Mouse (Mus musculus) neural tube, embryonic 11.5 days (tissue): ENCODE results near the gene Dnlz. TPM values are rescaled to one million over a fixed set of nuclear protein-coding genes. Genes with fewer than 3 reads are reported as not detected.

Experiments
- ATAC-seq: fragments of 200-750 bp; cut with Nextera tagmentation; 2 replicates; pipeline ENCODE4 v1.8.0; 2017; ENCODE audit warnings: moderate number of reproducible peaks, mild to moderate bottlenecking, moderate TSS enrichment, moderate library complexity; ENCODE audit not compliant: insufficient read depth, low FRiP score, low TSS enrichment
- DNase-seq: peaks from one replicate; pipeline ENCODE4 v3.0.0-alpha.2; 2015; ENCODE audit warnings: low spot score
- H3K27ac ChIP-seq: fragments of 300-500 bp; sonication (generic); 2 replicates; pipeline ENCODE4 v1.5.1; 2014; ENCODE audit warnings: low read depth, mild to moderate bottlenecking, low read length
- H3K27me3 ChIP-seq: fragments of 300-500 bp; sonication (generic); 2 replicates; pipeline ENCODE4 v1.6.1; 2014; ENCODE audit warnings: mild to moderate bottlenecking, low read length, mixed read lengths; ENCODE audit not compliant: control insufficient read depth, insufficient read depth
- H3K36me3 ChIP-seq: fragments of 300-500 bp; sonication (generic); 2 replicates; pipeline ENCODE4 v1.6.1; 2014; ENCODE audit warnings: mild to moderate bottlenecking, low read length, moderate library complexity, mixed read lengths; ENCODE audit not compliant: control insufficient read depth, insufficient read depth
- H3K4me1 ChIP-seq: fragments of 300-500 bp; sonication (generic); 2 replicates; pipeline ENCODE4 v1.6.1; 2014; ENCODE audit warnings: low read length, mixed read lengths; ENCODE audit not compliant: control insufficient read depth, insufficient read depth
- H3K4me2 ChIP-seq: fragments of 300-500 bp; sonication (generic); 2 replicates; pipeline ENCODE4 v1.6.1; 2014; ENCODE audit warnings: low read depth, mild to moderate bottlenecking, moderate library complexity
- H3K4me3 ChIP-seq: fragments of 300-500 bp; sonication (generic); 2 replicates; pipeline ENCODE4 v1.5.1; 2014; ENCODE audit warnings: low read depth, low read length
- H3K9ac ChIP-seq: fragments of 300-500 bp; sonication (generic); 2 replicates; pipeline ENCODE4 v1.6.1; 2014; ENCODE audit warnings: mild to moderate bottlenecking, low read length
- H3K9me3 ChIP-seq: fragments of 300-500 bp; sonication (generic); 2 replicates; pipeline ENCODE4 v1.6.1; 2016; ENCODE audit warnings: low read length; ENCODE audit not compliant: control insufficient read depth
- WGBS: fragments of 180-500 bp; shearing (Covaris S2); extraction: QIAGEN DNeasy Blood & Tissue Kit; methylation state at CpG from one replicate; pipeline ENCODE4 v1.1.7; 2014; 5-methylcytosine and 5-hydroxymethylcytosine counted together
- polyA plus RNA-seq: library from polyadenylated mRNA; unstranded; fragments of >200 nt; fragmentation: Nextera tagmentation; extraction: Ambion mirVana; gene quantifications from 2 replicates; pipeline ENCODE4 v1.2.1, GENCODE M21; 2014

Gene Dnlz
- polyA plus RNA-seq, 1 experiment from 2014 or later, result 35.6 TPM

DNA sequence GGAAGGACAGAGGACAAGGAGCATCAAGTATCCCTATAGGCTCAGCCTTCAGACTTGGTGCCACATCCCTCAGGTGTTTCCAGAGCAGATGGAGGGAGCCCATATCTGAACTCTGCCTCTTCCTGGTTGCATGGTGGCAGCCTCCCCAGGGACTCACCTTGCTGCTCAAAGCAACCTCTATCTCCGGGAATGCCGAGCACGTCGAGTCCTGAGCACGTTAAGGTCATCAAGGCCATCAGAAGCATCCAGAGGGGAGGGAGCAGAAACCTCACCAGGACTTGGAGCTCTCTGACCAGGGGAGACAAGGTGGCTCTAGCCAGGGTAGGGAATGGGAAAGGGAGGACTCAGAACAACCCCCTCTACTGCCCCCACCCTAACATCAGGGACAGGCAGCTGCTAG, 11.6 kb upstream of the Dnlz start:
- no peak overlapping the region for H3K4me3 ChIP-seq
- ATAC-seq, result no peak
- H3K9me3 ChIP-seq, result no peaks in the 10 kb centered on the region
- no peak overlapping the region for H3K4me2 ChIP-seq
- no peak for DNase-seq
- no peak overlapping the region for H3K9ac ChIP-seq
- H3K27me3 ChIP-seq, result no peaks in the 10 kb centered on the region
- peaks cover 17% of the 10 kb centered on the region for H3K36me3 ChIP-seq
- no peaks in the 10 kb centered on the region for H3K4me1 ChIP-seq
- WGBS, result 89% methylated on average over 5 of the region's 5 CpGs
- H3K27ac ChIP-seq, result no peak overlapping the region

DNA sequence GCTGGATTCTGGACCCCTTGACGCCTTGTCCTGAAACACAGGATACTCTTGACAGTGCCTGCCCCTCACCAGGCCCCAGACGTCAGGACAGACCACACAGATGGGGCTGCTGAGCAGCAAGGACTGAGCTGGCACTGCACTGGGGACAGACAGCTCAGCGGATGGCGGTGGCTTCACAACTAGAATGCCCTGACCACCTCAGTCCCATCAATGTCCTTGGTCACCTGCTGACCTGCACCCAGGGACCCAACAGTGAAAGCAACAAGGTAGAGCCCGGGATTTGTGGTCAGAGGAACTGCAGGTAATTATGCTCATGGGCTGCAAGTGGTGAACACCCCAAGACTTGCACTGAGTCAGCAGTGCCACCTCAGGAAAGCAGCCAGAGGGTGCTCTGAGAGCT, 11.1 kb upstream of the Dnlz start:
- no peak overlapping the region for H3K27ac ChIP-seq

GRCm38 (mm10) chr2:26360772-26361171, 8.9 kb upstream of the Dnlz start, which contains the start of gene Card9:
Card9 (minus strand) TSS chr2:26360918.
- DNase-seq, result no peak

More for the DNA sequence above, 11.1 kb upstream of the Dnlz start:
- Histone ChIP-seq H3K4me1 (no peaks in the 10 kb centered on the region), H3K4me2 (no peak overlapping the region), H3K9ac (no peak overlapping the region), H3K27me3 (no peaks in the 10 kb centered on the region), H3K36me3 (peaks cover 15% of the 10 kb centered on the region), H3K4me3 (no peak overlapping the region), H3K9me3 (no peaks in the 10 kb centered on the region)
- ATAC-seq (no peak), DNase-seq (no peak)
- 86% methylated on average over 5 of the region's 5 CpGs for WGBS

DNA sequence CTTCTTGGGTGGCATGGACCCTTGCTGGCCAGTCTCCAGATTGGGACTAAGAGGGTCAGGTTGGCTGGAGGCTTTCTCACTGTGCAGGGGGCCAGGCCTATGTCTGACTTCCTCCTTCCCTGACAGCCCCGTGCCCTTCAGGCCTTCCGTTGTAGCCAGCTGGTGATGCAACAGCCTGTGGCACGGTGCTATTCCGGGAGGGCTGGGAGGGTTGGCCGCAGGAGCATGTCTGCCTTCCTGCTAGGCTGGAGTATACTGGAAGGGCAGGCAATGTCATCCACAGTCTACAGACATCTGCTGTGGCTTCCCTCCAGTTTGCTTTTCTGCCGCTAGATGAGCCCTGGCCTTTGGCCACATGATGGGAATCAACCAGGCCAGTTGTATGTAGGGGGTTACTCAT, 8.1 kb upstream of the Dnlz start:
- DNase-seq, result no peak
- ATAC-seq, result no peak
- H3K4me2 ChIP-seq, result no peak overlapping the region
- peaks cover 2% of the 10 kb centered on the region; the same call in 1 of the 2 replicates for H3K36me3 ChIP-seq
- H3K4me1 ChIP-seq, result no peaks in the 10 kb centered on the region
- H3K4me3 ChIP-seq, result no peak overlapping the region
- no peaks in the 10 kb centered on the region for H3K27me3 ChIP-seq
- H3K9me3 ChIP-seq, result no peaks in the 10 kb centered on the region
- WGBS, result 89% methylated on average over 6 of the region's 6 CpGs
- no peak overlapping the region for H3K27ac ChIP-seq
- H3K9ac ChIP-seq, result no peak overlapping the region

More at GRCm38 (mm10) chr2:26360772-26361171, 8.9 kb upstream of the Dnlz start, which contains the start of gene Card9:
- Histone ChIP-seq H3K4me3 (no peak within 1 kb of the TSS), H3K4me1 (no peaks in the 10 kb centered on the region), H3K27me3 (no peaks in the 10 kb centered on the region), H3K36me3 (peaks cover 5% of the 10 kb centered on the region; the same call in 1 of the 2 replicates), H3K27ac (no peak within 1 kb of the TSS), H3K9me3 (no peaks in the 10 kb centered on the region), H3K9ac (no peak within 1 kb of the TSS), H3K4me2 (no peak within 1 kb of the TSS)
- 43% methylated on average over 3 of the region's 3 CpGs for WGBS
- no peak for ATAC-seq

- Histone ChIP-seq H3K27ac (no peak overlapping the region), H3K9ac (no peak overlapping the region), H3K4me1 (no peaks in the 10 kb centered on the region), H3K4me3 (no peak overlapping the region), H3K36me3 (peaks cover 2% of the 10 kb centered on the region; the same call in 1 of the 2 replicates), H3K9me3 (no peaks in the 10 kb centered on the region), H3K27me3 (no peaks in the 10 kb centered on the region), H3K4me2 (no peak overlapping the region)
- 88% methylated on average over 13 of the region's 13 CpGs for WGBS
- ATAC-seq, result no peak
- DNase-seq, result no peak
Measured at GRCm38 (mm10) chr2:26358667-26359320, 6.9 kb upstream of the Dnlz start.

GRCm38 (mm10) chr2:26357484-26357883, 5.6 kb upstream of the Dnlz start:
- Histone ChIP-seq H3K9ac (no peak overlapping the region), H3K4me1 (0 out of 2 replicates have a peak, but pooled peaks cover 4% of the 10 kb centered on the region), H3K9me3 (no peaks in the 10 kb centered on the region), H3K27me3 (no peaks in the 10 kb centered on the region), H3K27ac (no peak overlapping the region), H3K36me3 (no peaks in the 10 kb centered on the region), H3K4me3 (no peak overlapping the region), H3K4me2 (no peak overlapping the region)
- ATAC-seq (no peak), DNase-seq (no peak)
- 54% methylated on average over 15 of the region's 15 CpGs for WGBS

- H3K36me3 ChIP-seq, result no peaks in the 10 kb centered on the region
Measured at GRCm38 (mm10) chr2:26356678-26357077, 4.8 kb upstream of the Dnlz start.

DNA sequence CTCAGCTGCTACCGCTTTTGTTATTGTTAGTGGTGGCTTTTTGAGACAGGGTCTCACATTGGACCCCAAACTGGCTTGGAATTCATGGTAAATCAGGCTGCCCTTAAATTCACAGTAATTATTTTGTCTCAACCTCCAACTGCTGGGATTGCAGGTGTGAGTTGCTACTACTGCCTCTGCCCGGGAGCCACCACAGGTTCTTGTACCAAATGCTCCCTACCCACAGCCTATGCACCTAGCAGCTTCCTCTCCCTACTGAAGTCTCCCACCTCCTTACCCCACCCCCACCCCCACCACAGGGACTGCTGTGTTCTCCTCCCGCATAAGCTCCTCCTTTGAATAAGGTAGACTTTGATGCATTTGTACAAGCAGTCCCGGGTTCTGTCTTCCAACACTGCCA, 4.3 kb upstream of the Dnlz start:
- no peak for DNase-seq
- H3K27ac ChIP-seq, result no peak overlapping the region
- ATAC-seq, result no peak
- H3K9me3 ChIP-seq, result no peaks in the 10 kb centered on the region
- H3K36me3 ChIP-seq, result no peaks in the 10 kb centered on the region
- H3K4me3 ChIP-seq, result no peak overlapping the region
- H3K4me1 ChIP-seq, result peaks cover 6% of the 10 kb centered on the region
- no peaks in the 10 kb centered on the region for H3K27me3 ChIP-seq
- WGBS, result 75% methylated on average over 4 of the region's 4 CpGs
- no peak overlapping the region for H3K9ac ChIP-seq
- H3K4me2 ChIP-seq, result no peak overlapping the region

More at GRCm38 (mm10) chr2:26356678-26357077, 4.8 kb upstream of the Dnlz start:
- no peak overlapping the region for H3K27ac ChIP-seq
- 85% methylated on average over 7 of the region's 7 CpGs for WGBS
- no peaks in the 10 kb centered on the region for H3K27me3 ChIP-seq
- ATAC-seq (no peak), DNase-seq (no peak)
- no peak overlapping the region for H3K9ac ChIP-seq
- H3K4me2 ChIP-seq, result no peak overlapping the region
- 0 out of 2 replicates have a peak, but pooled peaks cover 6% of the 10 kb centered on the region for H3K4me1 ChIP-seq
- H3K4me3 ChIP-seq, result no peak overlapping the region
- H3K9me3 ChIP-seq, result no peaks in the 10 kb centered on the region

- Histone ChIP-seq H3K4me2 (no peak overlapping the region), H3K9ac (no peak overlapping the region), H3K27me3 (no peaks in the 10 kb centered on the region), H3K4me3 (no peak overlapping the region), H3K9me3 (no peaks in the 10 kb centered on the region), H3K27ac (no peak overlapping the region), H3K36me3 (no peaks in the 10 kb centered on the region; the same call in 1 of the 2 replicates), H3K4me1 (peaks cover 10% of the 10 kb centered on the region)
- ATAC-seq (no peak), DNase-seq (no peak)
- WGBS, result 91% methylated on average over 4 of the region's 4 CpGs
Measured at GRCm38 (mm10) chr2:26354401-26354800, 2.5 kb upstream of the Dnlz start.
